In the genomic region with DNA sequence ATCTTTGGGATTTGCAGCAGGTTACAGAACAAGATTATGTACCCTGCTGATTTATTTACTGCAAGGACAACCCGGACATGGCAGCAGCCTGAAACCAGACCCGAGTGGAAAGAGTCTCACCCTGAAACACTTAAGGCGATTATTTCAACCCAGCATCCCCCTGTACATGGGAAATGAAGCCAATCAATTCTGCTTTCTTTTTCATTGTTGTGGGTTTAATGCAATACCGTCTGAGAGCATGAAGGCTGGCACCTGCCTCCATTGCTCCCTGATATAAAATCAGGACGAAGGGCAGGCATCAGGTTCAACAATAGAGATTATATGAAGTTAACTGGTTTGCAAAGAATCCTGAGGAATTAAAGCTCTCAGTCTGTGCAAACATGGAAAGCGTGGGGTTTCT, we compare ENCODE assay signal across 24 mouse cellular contexts. TPM values are rescaled to one million over a fixed set of nuclear protein-coding genes. Genes with fewer than 3 reads are reported as not detected.
DNase-seq lines count a peak whose midpoint lies in the region; ATAC-seq lines count a peak whose summit lies in the region.
"Had no signal": no experiment of that assay in that cellular context is flagged by ENCODE, and none has a peak within 500 bp of the region (broad histone marks: within the 10 kb centered on the region; RNA-seq: fewer than 3 reads in every experiment).

No protein-coding gene starts in this region.

- intact Hi-C loops in gastrocnemius, postnatal 14 days (cut with DNase I; ENCODE audit: low total_unique reads) = no loop called here

- DNase-seq in hindbrain, embryonic 14.5 days (ENCODE audit: low spot score) = peak; percentile 17
- peak; percentile 45 for DNase-seq in CD4-positive, CD25-positive, alpha-beta regulatory T cell, adult 2 months (ENCODE audit: low read depth, low spot score)
- DNase-seq in induced T-regulatory cell, adult 2 months (ENCODE audit: low read depth) = peak; percentile 40
- no peak for DNase-seq in adrenal gland, postnatal 10 days
- DNase-seq in gastrocnemius, postnatal 14 days = no peak
- no peak for DNase-seq in testis, postnatal 10 days (ENCODE audit: low spot score)
- DNase-seq: adrenal gland, postnatal 14 days; cerebellum, adult 9-11 months; gastrocnemius, adult 2 months; heart, postnatal 36 days; kidney, postnatal 4 days; layer of hippocampus, adult 9-11 months; liver; lung, postnatal 36 days had no signal

- peaks cover 7% of the 10 kb centered on the region; the same call in 1 of the 2 replicates for H3K4me1 ChIP-seq in hindbrain, embryonic 14.5 days (replicated peaks; ENCODE audit: control insufficient read depth, insufficient read depth, low read length)
- H3K4me1 ChIP-seq in hindbrain, embryonic 16.5 days (ENCODE audit: control insufficient read depth, insufficient read depth, low read depth, low read length) = no peaks in the 10 kb centered on the region
- H3K4me1 ChIP-seq in midbrain, embryonic 13.5 days (replicated peaks) = peaks cover 10% of the 10 kb centered on the region
- H3K4me1 ChIP-seq: heart, embryonic 15.5 days; liver, embryonic 15.5 days had no signal

- H3K36me3 ChIP-seq in hindbrain, embryonic 14.5 days (replicated peaks; ENCODE audit: control insufficient read depth, insufficient read depth) = no peaks in the 10 kb centered on the region
- H3K36me3 ChIP-seq in hindbrain, embryonic 16.5 days (ENCODE audit: control insufficient read depth, insufficient read depth, low read length) = no peaks in the 10 kb centered on the region
- H3K36me3 ChIP-seq in midbrain, embryonic 13.5 days = no peaks in the 10 kb centered on the region
- H3K36me3 ChIP-seq: heart, embryonic 15.5 days; hindbrain, embryonic 13.5 days; liver, embryonic 15.5 days; lung, embryonic 15.5 days had no signal

- WGBS in hindbrain, embryonic 14.5 days = 49% methylated on average over 6 of the region's 6 CpGs
- 51% methylated on average over 6 of the region's 6 CpGs for WGBS in hindbrain, embryonic 16.5 days
- 25% methylated on average over 6 of the region's 6 CpGs for WGBS in midbrain, embryonic 13.5 days

- H3K4me3 ChIP-seq in hindbrain, embryonic 14.5 days (replicated peaks; ENCODE audit: low read length) = no peak overlapping the region
- no peak overlapping the region for H3K4me3 ChIP-seq in hindbrain, embryonic 16.5 days (ENCODE audit: low read length)
- H3K4me3 ChIP-seq in midbrain, embryonic 13.5 days (replicated peaks) = no peak overlapping the region
- H3K4me3 ChIP-seq: gastrocnemius, adult 2 months; heart, embryonic 15.5 days; hindbrain, embryonic 13.5 days; left cerebral cortex, adult 2 months; liver, embryonic 15.5 days; lung, embryonic 15.5 days; myocyte had no signal

- ATAC-seq in hindbrain, embryonic 14.5 days (ENCODE audit: low FRiP score) = no peak
- no peak for ATAC-seq in hindbrain, embryonic 16.5 days
- ATAC-seq in midbrain, embryonic 13.5 days = peak; percentile 68
- ATAC-seq: intestine, postnatal 0 days had no signal

- no peaks in the 10 kb centered on the region for H3K9me3 ChIP-seq in hindbrain, embryonic 14.5 days (ENCODE audit: control insufficient read depth, low read length)
- H3K9me3 ChIP-seq in hindbrain, embryonic 16.5 days (ENCODE audit: control insufficient read depth, low read length) = no peaks in the 10 kb centered on the region
- H3K9me3 ChIP-seq in midbrain, embryonic 13.5 days = no peaks in the 10 kb centered on the region
- H3K9me3 ChIP-seq: heart, embryonic 15.5 days; hindbrain, embryonic 13.5 days; liver, embryonic 15.5 days; lung, embryonic 15.5 days had no signal

- no peak overlapping the region for H3K4me2 ChIP-seq in hindbrain, embryonic 14.5 days (replicated peaks)
- no peak overlapping the region for H3K4me2 ChIP-seq in hindbrain, embryonic 16.5 days (ENCODE audit: low read length)
- no peak overlapping the region for H3K4me2 ChIP-seq in midbrain, embryonic 13.5 days (replicated peaks)
- H3K4me2 ChIP-seq: heart, embryonic 15.5 days; hindbrain, embryonic 13.5 days; liver, embryonic 15.5 days; lung, embryonic 15.5 days had no signal

- H3K9ac ChIP-seq in hindbrain, embryonic 14.5 days = no peak overlapping the region
- no peak overlapping the region for H3K9ac ChIP-seq in hindbrain, embryonic 16.5 days (ENCODE audit: low read depth, low read length)
- no peak overlapping the region for H3K9ac ChIP-seq in midbrain, embryonic 13.5 days (replicated peaks)
- H3K9ac ChIP-seq: heart, embryonic 15.5 days; hindbrain, embryonic 13.5 days; liver, embryonic 15.5 days; lung, embryonic 15.5 days had no signal

- H3K27me3 ChIP-seq in hindbrain, embryonic 14.5 days (ENCODE audit: control insufficient read depth, insufficient read depth, low read length) = no peaks in the 10 kb centered on the region
- H3K27me3 ChIP-seq in hindbrain, embryonic 16.5 days (replicated peaks; ENCODE audit: control insufficient read depth, insufficient read depth, low read length) = no peaks in the 10 kb centered on the region
- H3K27me3 ChIP-seq in midbrain, embryonic 13.5 days = no peaks in the 10 kb centered on the region
- H3K27me3 ChIP-seq: heart, embryonic 15.5 days; hindbrain, embryonic 13.5 days; liver, embryonic 15.5 days; lung, embryonic 15.5 days had no signal

- H3K27ac ChIP-seq in hindbrain, embryonic 14.5 days = no peak overlapping the region; the same call in 1 of the 2 replicates
- H3K27ac ChIP-seq in hindbrain, embryonic 16.5 days (ENCODE audit: low read depth, low read length) = no peak overlapping the region
- H3K27ac ChIP-seq in midbrain, embryonic 13.5 days = peak overlapping the region; percentile 22
- H3K27ac ChIP-seq: gastrocnemius, adult 2 months; heart, embryonic 15.5 days; hindbrain, embryonic 13.5 days; left cerebral cortex, adult 2 months; liver, embryonic 15.5 days; lung, embryonic 15.5 days; stomach, postnatal 0 days had no signal

RNA-seq across cellular contexts. Expression of a gene that starts 35.6 kb away (rescaled TPM):
- polyA plus RNA-seq in hindbrain, embryonic 14.5 days (2014; fragmentation: Nextera tagmentation; extraction: Ambion mirVana) = 54.5 and 54.7 TPM in 2 replicates
- 34.8 and 41.1 TPM in 2 replicates for polyA plus RNA-seq in hindbrain, embryonic 16.5 days (2015; fragmentation: Nextera tagmentation; extraction: Ambion mirVana)
- polyA plus RNA-seq in midbrain, embryonic 13.5 days (2015; fragmentation: Nextera tagmentation; extraction: Ambion mirVana) = 52.9 and 58.2 TPM in 2 replicates
- total RNA-seq in adrenal gland, postnatal 10 days (2021) = 100 to 1,000 TPM; 107 to 168 TPM
- 10 to 100 TPM; 27.3 to 31.1 TPM for total RNA-seq in gastrocnemius, postnatal 14 days (2021)

Comparison
In these comparisons a context has a peak if more than half of its experiments do, and no peak if none do; other contexts are left out.
1. DNase-seq: peak in hindbrain, embryonic 14.5 days (single experiment), CD4-positive, CD25-positive, alpha-beta regulatory T cell, adult 2 months (single experiment) and induced T-regulatory cell, adult 2 months (single experiment); none in adrenal gland, postnatal 10 days (single experiment), gastrocnemius, postnatal 14 days (single experiment) and testis, postnatal 10 days (single experiment).